Mouse (Mus musculus): Measurements from ENCODE around the gene 4930558C23Rik. TPM values are rescaled to one million over a fixed set of nuclear protein-coding genes. Genes with fewer than 3 reads are reported as not detected.
A peak's percentile ranks its signal among the peaks of the same experiment; 100 is the strongest.
"Not testable (repeated sequence)": the region's sequence is repeated elsewhere in the genome, so short reads cannot be mapped to it uniquely, and the experiment has no call there.

The 4930558C23Rik gene
- polyA plus RNA-seq (2015; fragmentation: Nextera tagmentation; extraction: Ambion mirVana) = not detected in 2 replicates

- no peaks in the 10 kb centered on the region for H3K36me3 ChIP-seq
- 85% methylated on average over 3 of the region's 3 CpGs for WGBS
- no peak within 1 kb of the TSS for H3K4me2 ChIP-seq
- no peak within 1 kb of the TSS for H3K9ac ChIP-seq
- no peak for ATAC-seq (ENCODE audit: extremely low read depth, insufficient number of reproducible peaks, low FRiP score, low TSS enrichment)
- H3K27ac ChIP-seq (replicated peaks) = no peak within 1 kb of the TSS
- H3K9me3 ChIP-seq = no peaks in the 10 kb centered on the region
- H3K4me3 ChIP-seq = no peak within 1 kb of the TSS
- no peaks in the 10 kb centered on the region for H3K27me3 ChIP-seq (replicated peaks)
- H3K4me1 ChIP-seq = no peaks in the 10 kb centered on the region
Observed at GRCm38 (mm10) chr3:95402741-95403140, at the start of gene 4930558C23Rik. Gene 4930558C23Rik, minus strand, starts transcription at chr3:95402841.

- H3K4me3 ChIP-seq = no peak overlapping the region
- no peak overlapping the region for H3K27ac ChIP-seq (replicated peaks)
- H3K9me3 ChIP-seq = no peaks in the 10 kb centered on the region
- peaks cover 11% of the 10 kb centered on the region for H3K4me1 ChIP-seq
- peaks cover 57% of the 10 kb centered on the region for H3K36me3 ChIP-seq
- no peak for ATAC-seq (ENCODE audit: extremely low read depth, insufficient number of reproducible peaks, low FRiP score, low TSS enrichment)
- 90% methylated on average over 3 of the region's 3 CpGs for WGBS
- H3K27me3 ChIP-seq (replicated peaks) = no peaks in the 10 kb centered on the region
- H3K9ac ChIP-seq = no peak overlapping the region
- no peak overlapping the region for H3K4me2 ChIP-seq
Observed at GRCm38 (mm10) chr3:95450915-95451314, 48.3 kb upstream of the 4930558C23Rik start.

- Histone ChIP-seq H3K4me2 (no peak overlapping the region), H3K36me3 (peaks cover 56% of the 10 kb centered on the region), H3K4me3 (no peak overlapping the region), H3K27me3 (replicated peaks) (no peaks in the 10 kb centered on the region), H3K9ac (no peak overlapping the region), H3K9me3 (no peaks in the 10 kb centered on the region), H3K27ac (replicated peaks) (no peak overlapping the region), H3K4me1 (peaks cover 11% of the 10 kb centered on the region)
- no peak for ATAC-seq (ENCODE audit: extremely low read depth, insufficient number of reproducible peaks, low FRiP score, low TSS enrichment)
- WGBS = 33% methylated on average over 1 of the region's 1 CpGs
Observed at GRCm38 (mm10) chr3:95450408-95450807, 47.8 kb upstream of the 4930558C23Rik start.

- WGBS = 65% methylated on average over 4 of the region's 4 CpGs
- no peaks in the 10 kb centered on the region for H3K27me3 ChIP-seq (replicated peaks)
- H3K36me3 ChIP-seq = peaks cover 30% of the 10 kb centered on the region
- no peak overlapping the region for H3K4me3 ChIP-seq
- H3K4me2 ChIP-seq = no peak overlapping the region
- no peaks in the 10 kb centered on the region for H3K9me3 ChIP-seq
- no peak overlapping the region for H3K27ac ChIP-seq (replicated peaks)
- H3K4me1 ChIP-seq = peaks cover 16% of the 10 kb centered on the region
- no peak overlapping the region for H3K9ac ChIP-seq
- no peak for ATAC-seq (ENCODE audit: extremely low read depth, insufficient number of reproducible peaks, low FRiP score, low TSS enrichment)
Observed at GRCm38 (mm10) chr3:95445311-95445710, 42.7 kb upstream of the 4930558C23Rik start.

- no peak overlapping the region for H3K27ac ChIP-seq (replicated peaks)
- 88% methylated on average over 5 of the region's 5 CpGs for WGBS
- H3K4me3 ChIP-seq = no peak overlapping the region
- no peak for ATAC-seq (ENCODE audit: extremely low read depth, insufficient number of reproducible peaks, low FRiP score, low TSS enrichment)
- no peak overlapping the region for H3K4me2 ChIP-seq
- H3K9ac ChIP-seq = no peak overlapping the region
- peaks cover 20% of the 10 kb centered on the region for H3K4me1 ChIP-seq
- H3K36me3 ChIP-seq = peaks cover 35% of the 10 kb centered on the region
- H3K27me3 ChIP-seq (replicated peaks) = no peaks in the 10 kb centered on the region
- H3K9me3 ChIP-seq = no peaks in the 10 kb centered on the region
Observed at GRCm38 (mm10) chr3:95442406-95443117, 39.9 kb upstream of the 4930558C23Rik start.

GRCm38 (mm10) chr3:95439670-95440069, 37.0 kb upstream of the 4930558C23Rik start:
- Histone ChIP-seq H3K4me3 (no peak overlapping the region), H3K9me3 (no peaks in the 10 kb centered on the region), H3K4me1 (peaks cover 33% of the 10 kb centered on the region), H3K27ac (replicated peaks) (no peak overlapping the region), H3K36me3 (peaks cover 44% of the 10 kb centered on the region), H3K27me3 (replicated peaks) (no peaks in the 10 kb centered on the region), H3K9ac (no peak overlapping the region), H3K4me2 (no peak overlapping the region)
- no peak for ATAC-seq (ENCODE audit: extremely low read depth, insufficient number of reproducible peaks, low FRiP score, low TSS enrichment)

- H3K27me3 ChIP-seq (replicated peaks); H3K4me2 ChIP-seq; H3K27ac ChIP-seq (replicated peaks); H3K9me3 ChIP-seq; H3K4me3 ChIP-seq; ATAC-seq (ENCODE audit: extremely low read depth, insufficient number of reproducible peaks, low FRiP score, low TSS enrichment); H3K9ac ChIP-seq: not testable (repeated sequence)
- WGBS = 95% methylated on average over 4 of the region's 4 CpGs
- H3K4me1 ChIP-seq = peaks cover 35% of the 10 kb centered on the region
- peaks cover 35% of the 10 kb centered on the region for H3K36me3 ChIP-seq
Observed at GRCm38 (mm10) chr3:95438636-95439035, 36.0 kb upstream of the 4930558C23Rik start.

- Histone ChIP-seq H3K27ac (replicated peaks) (no peak overlapping the region), H3K36me3 (peaks cover 35% of the 10 kb centered on the region), H3K27me3 (replicated peaks) (no peaks in the 10 kb centered on the region), H3K4me3 (peak overlapping the region; percentile 88), H3K4me1 (peaks cover 30% of the 10 kb centered on the region), H3K4me2 (peak overlapping the region; percentile 84), H3K9ac (peak overlapping the region; percentile 93; the same call in 1 of the 2 replicates), H3K9me3 (no peaks in the 10 kb centered on the region)
- 47% methylated on average over 1 of the region's 1 CpGs for WGBS
- ATAC-seq (ENCODE audit: extremely low read depth, insufficient number of reproducible peaks, low FRiP score, low TSS enrichment) = no peak
Observed at GRCm38 (mm10) chr3:95435561-95435960, 32.9 kb upstream of the 4930558C23Rik start.

- H3K9ac ChIP-seq = peak overlapping the region; percentile 93
- H3K9me3 ChIP-seq = no peaks in the 10 kb centered on the region
- H3K27me3 ChIP-seq (replicated peaks) = no peaks in the 10 kb centered on the region
- peaks cover 31% of the 10 kb centered on the region for H3K36me3 ChIP-seq
- no peak for ATAC-seq (ENCODE audit: extremely low read depth, insufficient number of reproducible peaks, low FRiP score, low TSS enrichment)
- peaks cover 30% of the 10 kb centered on the region for H3K4me1 ChIP-seq
- peak overlapping the region; percentile 88 for H3K4me3 ChIP-seq
- peak overlapping the region; percentile 84 for H3K4me2 ChIP-seq
- 1% methylated on average over 7 of the region's 7 CpGs for WGBS
- H3K27ac ChIP-seq (replicated peaks) = peak overlapping the region; percentile 90
Observed at GRCm38 (mm10) chr3:95434983-95435370, 32.3 kb upstream of the 4930558C23Rik start.

GRCm38 (mm10) chr3:95434136-95434982, 31.7 kb upstream of the 4930558C23Rik start, which contains the start of gene Arnt:
Gene Arnt, plus strand, starts transcription at chr3:95434388.
- Histone ChIP-seq H3K9ac (peak within 1 kb of the TSS; percentile 93), H3K27ac (replicated peaks) (peak within 1 kb of the TSS; percentile 90), H3K4me1 (peaks cover 26% of the 10 kb centered on the region), H3K4me2 (peak within 1 kb of the TSS; percentile 84), H3K9me3 (no peaks in the 10 kb centered on the region), H3K4me3 (peak within 1 kb of the TSS; percentile 88), H3K36me3 (peaks cover 27% of the 10 kb centered on the region), H3K27me3 (replicated peaks) (no peaks in the 10 kb centered on the region)
- WGBS = under 1% methylated on average over 47 of the region's 47 CpGs
- ATAC-seq (ENCODE audit: extremely low read depth, insufficient number of reproducible peaks, low FRiP score, low TSS enrichment) = peak; percentile 99

GRCm38 (mm10) chr3:95433301-95433915, 30.8 kb upstream of the 4930558C23Rik start:
- 72% methylated on average over 10 of the region's 10 CpGs for WGBS
- H3K9me3 ChIP-seq = no peaks in the 10 kb centered on the region
- H3K4me1 ChIP-seq = peaks cover 25% of the 10 kb centered on the region
- peak overlapping the region; percentile 73 for H3K27ac ChIP-seq (replicated peaks)
- H3K36me3 ChIP-seq = peaks cover 19% of the 10 kb centered on the region
- no peak for ATAC-seq (ENCODE audit: extremely low read depth, insufficient number of reproducible peaks, low FRiP score, low TSS enrichment)
- H3K27me3 ChIP-seq (replicated peaks) = no peaks in the 10 kb centered on the region
- H3K4me3 ChIP-seq = peak overlapping the region; percentile 88
- peak overlapping the region; percentile 84 for H3K4me2 ChIP-seq
- H3K9ac ChIP-seq = peak overlapping the region; percentile 67

All from heart, embryonic 13.5 days (tissue).